Mouse (Mus musculus) liver, postnatal 0 days (tissue): ENCODE measurements around the gene Ndufaf2.

ENCODE experiments used
- CTCF ChIP-seq: sonication (generic); IDR thresholded peaks from 2 replicates; pipeline ENCODE4 v1.5.1; 2016; ENCODE audit warnings: antibody characterized with exemption, low read depth
- EP300 ChIP-seq: IDR thresholded peaks from 2 replicates; pipeline ENCODE4 v1.6.1; 2016; ENCODE audit warnings: antibody characterized with exemption, low read depth, mild to moderate bottlenecking

DNA sequence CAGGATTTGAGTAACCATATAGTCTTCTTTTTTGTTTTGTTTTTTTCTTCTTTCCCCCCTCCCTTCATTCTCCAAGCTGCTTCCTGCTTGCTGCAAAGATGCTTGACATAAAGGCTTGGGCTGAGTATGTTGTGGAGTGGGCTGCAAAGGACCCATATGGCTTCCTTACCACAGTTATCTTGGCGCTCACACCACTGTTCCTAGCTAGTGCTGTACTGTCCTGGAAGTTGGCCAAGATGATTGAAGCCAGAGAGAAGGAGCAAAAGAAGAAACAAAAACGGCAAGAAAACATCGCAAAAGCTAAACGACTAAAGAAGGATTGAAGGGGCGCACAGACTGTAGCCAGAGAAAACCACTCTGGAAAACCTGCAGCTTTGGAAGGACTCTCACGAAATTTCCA, 111.1 kb downstream of the Ndufaf2 start:
- TF ChIP-seq CTCF (no peak), EP300 (no peak)
